Mouse (Mus musculus): ENCODE measurements at regions not wholly inside any gene's neighbourhood (a gene's known extent, or its start where the extent isn't known, plus 50 kb on each side); places are given as distances from the start of the nearest gene placed in this dataset.

DNA sequence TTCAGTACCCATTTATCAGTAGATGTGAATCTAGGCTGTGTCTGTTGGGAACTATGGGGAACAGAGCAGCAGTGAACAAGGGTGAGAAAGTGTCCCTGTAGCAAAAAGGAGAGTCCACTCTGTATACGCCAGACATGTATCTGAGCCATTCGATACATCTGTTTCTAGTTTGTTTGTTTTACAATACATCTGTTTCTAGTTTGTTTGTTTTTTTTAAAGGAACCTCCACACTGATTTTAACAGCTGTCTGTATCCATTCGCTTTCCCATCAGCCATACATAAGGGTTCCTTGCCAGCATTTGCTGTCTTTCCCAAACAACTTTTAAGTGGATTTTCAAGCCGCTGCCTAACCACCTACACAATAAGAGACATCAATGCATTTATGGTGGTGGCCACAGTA, 170.0 kb downstream of the Gxylt1 start:
- TF ChIP-seq CTCF (IDR thresholded peaks at IDR 0.05; ENCODE audit: control insufficient read depth, insufficient read depth, insufficient replicate concordance, low read depth, low read length) = no peak
- no peak for TF ChIP-seq POLR2A (IDR thresholded peaks at IDR 0.05; ENCODE audit: control insufficient read depth, low read depth, low read length)
